Mouse (Mus musculus) E14TG2a.4 (cell line): Measurements from ENCODE around the gene L3mbtl2.

Source experiments
- H3K27me3 ChIP-seq: 2 replicates; pipeline ENCODE4 v1.6.1; 2014; ENCODE audit warnings: low read length, control low read depth; ENCODE audit not compliant: insufficient read depth
- H3K36me3 ChIP-seq: 2 replicates; pipeline ENCODE4 v1.6.1; 2014; ENCODE audit warnings: low read length, control low read depth; ENCODE audit not compliant: insufficient read depth
- H3K4me1 ChIP-seq: replicated peaks from 2 replicates; pipeline ENCODE4 v1.6.1; 2014; ENCODE audit warnings: low read depth, low read length, control low read depth
- H3K4me3 ChIP-seq: replicated peaks from 2 replicates; pipeline ENCODE4 v1.5.1; 2014; ENCODE audit warnings: mild to moderate bottlenecking, low read length
- H3K9me3 ChIP-seq: 2 replicates; pipeline ENCODE4 v1.6.1; 2014; ENCODE audit warnings: low read length, control low read depth
- CTCF ChIP-seq: conservative IDR thresholded peaks from 2 replicates; pipeline ENCODE4 v1.5.1; 2014; ENCODE audit warnings: low read length
- NANOG ChIP-seq: IDR thresholded peaks from 2 replicates; pipeline ENCODE4 v1.6.1; 2014; ENCODE audit warnings: borderline replicate concordance, low read length, mixed read lengths
- POU5F1 ChIP-seq: IDR thresholded peaks from 2 replicates; pipeline ENCODE4 v1.6.1; 2014; ENCODE audit warnings: low read length, borderline replicate concordance

L3mbtl2 gene

GRCm38 (mm10) chr15:81663697-81664561 lies at the start of gene L3mbtl2:
Gene L3mbtl2, plus strand, starts transcription at chr15:81663889.
- H3K4me3 ChIP-seq: peak within 1 kb of the TSS; percentile 98
- no peaks in the 10 kb centered on the region for H3K9me3 ChIP-seq
- H3K4me1 ChIP-seq: peaks cover 65% of the 10 kb centered on the region
- peaks cover 22% of the 10 kb centered on the region for H3K36me3 ChIP-seq
- H3K27me3 ChIP-seq: no peaks in the 10 kb centered on the region
- TF ChIP-seq NANOG: no peak
- TF ChIP-seq CTCF: no peak
- no peak for TF ChIP-seq POU5F1

GRCm38 (mm10) chr15:81649516-81650455 lies 13.9 kb upstream of the L3mbtl2 start:
- TF ChIP-seq CTCF (no peak), NANOG (no peak), POU5F1 (no peak)
- Histone ChIP-seq H3K36me3 (peaks cover 75% of the 10 kb centered on the region), H3K9me3 (no peaks in the 10 kb centered on the region), H3K4me1 (peaks cover 16% of the 10 kb centered on the region), H3K27me3 (no peaks in the 10 kb centered on the region), H3K4me3 (no peak overlapping the region)

GRCm38 (mm10) chr15:81650636-81651035 lies 13.1 kb upstream of the L3mbtl2 start:
- TF ChIP-seq CTCF (no peak), POU5F1 (no peak), NANOG (no peak)
- Histone ChIP-seq H3K9me3 (no peaks in the 10 kb centered on the region), H3K4me3 (no peak overlapping the region), H3K4me1 (peaks cover 16% of the 10 kb centered on the region), H3K27me3 (no peaks in the 10 kb centered on the region), H3K36me3 (peaks cover 66% of the 10 kb centered on the region)

- Histone ChIP-seq H3K4me3 (no peak overlapping the region), H3K9me3 (no peaks in the 10 kb centered on the region), H3K4me1 (peaks cover 43% of the 10 kb centered on the region), H3K27me3 (no peaks in the 10 kb centered on the region), H3K36me3 (0 out of 2 replicates have a peak, but pooled peaks cover under 1% of the 10 kb centered on the region)
- no peak for TF ChIP-seq NANOG
- no peak for TF ChIP-seq CTCF
- no peak for TF ChIP-seq POU5F1
These were observed 2.0 kb upstream of the L3mbtl2 start for GRCm38 (mm10) chr15:81661701-81662100.

GRCm38 (mm10) chr15:81663281-81663680 lies 408 bp upstream of the L3mbtl2 start:
- Histone ChIP-seq H3K4me3 (peak overlapping the region; percentile 98), H3K27me3 (no peaks in the 10 kb centered on the region), H3K36me3 (peaks cover 16% of the 10 kb centered on the region), H3K4me1 (peaks cover 58% of the 10 kb centered on the region), H3K9me3 (no peaks in the 10 kb centered on the region)
- TF ChIP-seq CTCF (no peak), NANOG (peak; percentile 20; the same call in 1 of the 2 replicates)

GRCm38 (mm10) chr15:81666957-81667356 lies 3.3 kb downstream of the L3mbtl2 start:
- TF ChIP-seq CTCF: peak; percentile 60
- no peak for TF ChIP-seq POU5F1
- Histone ChIP-seq H3K27me3 (no peaks in the 10 kb centered on the region), H3K36me3 (peaks cover 51% of the 10 kb centered on the region), H3K9me3 (no peaks in the 10 kb centered on the region), H3K4me1 (peaks cover 71% of the 10 kb centered on the region), H3K4me3 (peak overlapping the region; percentile 29; the same call in 1 of the 2 replicates)

GRCm38 (mm10) chr15:81670231-81670640 lies 6.5 kb downstream of the L3mbtl2 start:
- peaks cover 47% of the 10 kb centered on the region for H3K4me1 ChIP-seq
- H3K27me3 ChIP-seq: no peaks in the 10 kb centered on the region
- TF ChIP-seq CTCF (peak; percentile 63), NANOG (no peak)
- no peaks in the 10 kb centered on the region for H3K9me3 ChIP-seq
- H3K36me3 ChIP-seq: peaks cover 83% of the 10 kb centered on the region
- no peak overlapping the region for H3K4me3 ChIP-seq

- no peaks in the 10 kb centered on the region for H3K9me3 ChIP-seq
- no peak for TF ChIP-seq POU5F1
- TF ChIP-seq CTCF: no peak
- TF ChIP-seq NANOG: no peak
- peaks cover 6% of the 10 kb centered on the region; the same call in 1 of the 2 replicates for H3K4me1 ChIP-seq
- peaks cover 99% of the 10 kb centered on the region for H3K36me3 ChIP-seq
- H3K27me3 ChIP-seq: no peaks in the 10 kb centered on the region
- H3K4me3 ChIP-seq: no peak overlapping the region
These were observed 12.9 kb downstream of the L3mbtl2 start for GRCm38 (mm10) chr15:81676637-81677036.
